Mouse (Mus musculus) liver, adult (tissue): ENCODE data around the gene Zfp367.
A peak's percentile ranks its signal among the peaks of the same experiment; 100 is the strongest.

Source experiments
- GATA4 ChIP-seq: IDR thresholded peaks from 2 replicates; pipeline ENCODE4 v1.6.1; 2014; ENCODE audit warnings: mild to moderate bottlenecking, low read length; ENCODE audit not compliant: insufficient replicate concordance

The Zfp367 gene

DNA sequence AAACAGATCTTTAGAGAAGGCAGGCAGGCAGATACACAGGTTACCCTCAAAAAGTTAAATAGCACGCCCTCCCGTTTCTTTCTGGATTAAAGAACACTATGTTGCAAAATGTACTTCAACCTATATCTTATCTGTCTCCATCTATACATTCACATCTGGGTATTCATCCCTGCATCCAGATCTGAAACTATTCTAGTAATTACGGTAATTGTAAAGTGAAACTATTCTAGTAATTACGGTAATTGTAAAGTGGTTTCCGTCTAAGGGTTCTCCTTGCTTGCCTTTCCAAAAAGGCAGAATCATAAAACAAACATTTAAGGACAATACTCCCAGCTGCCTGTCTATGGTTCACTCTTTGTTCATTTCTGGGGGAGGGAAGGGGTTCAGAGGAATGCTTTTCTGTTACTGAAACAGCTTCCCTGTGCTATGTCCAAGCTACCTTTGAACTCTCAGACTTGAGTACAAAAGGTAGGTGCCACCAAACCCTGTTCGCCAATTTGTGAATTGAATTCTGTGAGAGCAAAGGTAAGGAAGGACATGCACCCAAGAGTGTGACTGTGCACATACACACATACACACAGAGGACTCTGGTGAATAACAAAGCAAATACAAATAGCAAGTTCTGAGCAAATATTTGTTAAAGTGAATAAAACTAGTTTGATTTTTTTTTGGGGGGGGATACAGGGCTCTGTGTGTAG lies 29.4 kb downstream of the Zfp367 start:
- TF ChIP-seq GATA4, result no peak

- no peak for TF ChIP-seq GATA4
These were observed 32.2 kb downstream of the Zfp367 start for GRCm38 (mm10) chr13:64120760-64121159.

DNA sequence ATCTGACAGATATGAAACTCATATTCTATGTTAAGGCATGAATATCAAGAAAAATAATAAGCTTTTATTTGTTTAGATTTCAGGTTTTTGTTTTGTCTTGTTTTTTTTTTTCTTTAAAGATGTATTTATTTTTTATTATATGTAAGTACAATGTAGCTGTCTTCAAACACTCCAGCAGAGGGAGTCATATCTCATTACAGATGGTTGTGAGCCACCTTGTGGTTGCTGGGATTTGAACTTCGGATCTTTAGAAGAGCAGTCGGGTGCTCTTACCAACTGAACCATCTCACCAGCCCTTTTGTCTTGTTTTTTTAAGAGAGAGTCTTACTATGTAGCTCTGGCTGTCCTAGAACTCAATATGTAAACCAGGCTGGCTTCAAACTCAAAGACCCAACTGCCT lies 35.6 kb downstream of the Zfp367 start:
- no peak for TF ChIP-seq GATA4

GRCm38 (mm10) chr13:64110421-64110820 lies 42.6 kb downstream of the Zfp367 start:
- TF ChIP-seq GATA4, result no peak

DNA sequence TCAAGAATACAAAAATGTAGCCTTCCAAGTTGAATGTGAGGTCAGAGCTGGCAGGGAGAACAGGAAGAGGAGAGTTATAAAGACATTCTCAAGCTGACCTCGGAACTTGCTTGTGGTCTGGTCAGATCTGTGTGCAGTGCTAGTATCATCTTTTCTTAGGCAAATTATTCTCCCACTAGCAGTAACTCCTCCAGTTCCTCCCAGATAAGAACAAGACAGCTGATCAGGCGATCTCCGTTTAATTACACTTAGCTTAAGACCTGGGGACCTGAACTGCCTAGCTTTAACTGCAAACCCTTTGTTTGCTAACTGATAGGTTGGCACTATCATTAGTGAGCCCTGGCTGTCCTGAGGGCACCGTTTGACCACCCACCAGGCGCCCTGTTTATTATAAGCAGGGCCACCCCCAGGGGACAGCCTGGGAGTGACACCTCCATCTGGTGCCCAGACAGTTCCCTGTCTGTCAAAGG lies 44.6 kb downstream of the Zfp367 start:
- TF ChIP-seq GATA4, result no peak

- TF ChIP-seq GATA4, result no peak
These were observed 45.5 kb downstream of the Zfp367 start for GRCm38 (mm10) chr13:64107535-64107934.

DNA sequence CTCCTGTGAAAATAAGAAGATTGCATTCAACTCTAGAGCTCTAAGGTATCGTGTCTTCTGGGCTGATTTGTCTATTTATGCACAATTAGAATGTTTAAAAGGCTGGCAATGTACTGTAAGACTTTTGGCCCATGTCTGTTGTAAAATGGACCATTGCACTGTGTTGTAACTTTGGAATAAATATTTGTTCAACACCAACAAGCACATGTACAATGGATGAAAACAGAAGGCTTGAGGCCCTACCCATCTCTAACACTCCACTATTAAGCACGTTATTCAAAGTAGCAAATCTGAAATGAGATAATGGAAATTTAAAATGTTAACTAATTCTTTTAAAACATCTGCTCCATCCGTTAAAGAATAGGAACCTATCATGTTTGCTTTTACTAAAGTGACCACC lies 45.9 kb downstream of the Zfp367 start:
- no peak for TF ChIP-seq GATA4

GRCm38 (mm10) chr13:64105690-64106089 lies 47.3 kb downstream of the Zfp367 start:
- peak; percentile 66; the same call in 1 of the 2 replicates for TF ChIP-seq GATA4

DNA sequence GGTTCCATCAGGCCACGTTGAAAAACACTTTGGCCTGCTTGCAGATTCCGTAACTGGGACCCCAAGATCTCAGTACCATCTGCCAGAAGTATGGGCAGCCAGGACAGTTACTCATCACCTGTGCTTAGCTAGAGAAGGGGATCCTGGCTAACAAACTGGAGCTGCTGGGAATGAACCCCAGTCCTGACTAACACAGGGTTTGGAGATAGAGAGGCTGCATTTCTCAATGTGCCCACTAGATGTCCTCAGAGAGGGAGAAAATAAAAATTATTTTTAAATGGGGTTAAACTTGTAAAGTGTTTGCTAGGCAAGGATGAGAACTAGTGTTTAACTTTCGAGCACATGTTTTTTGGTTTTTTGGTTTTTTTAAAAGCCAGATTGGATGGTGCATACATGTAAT lies 52.8 kb downstream of the Zfp367 start:
- no peak for TF ChIP-seq GATA4

DNA sequence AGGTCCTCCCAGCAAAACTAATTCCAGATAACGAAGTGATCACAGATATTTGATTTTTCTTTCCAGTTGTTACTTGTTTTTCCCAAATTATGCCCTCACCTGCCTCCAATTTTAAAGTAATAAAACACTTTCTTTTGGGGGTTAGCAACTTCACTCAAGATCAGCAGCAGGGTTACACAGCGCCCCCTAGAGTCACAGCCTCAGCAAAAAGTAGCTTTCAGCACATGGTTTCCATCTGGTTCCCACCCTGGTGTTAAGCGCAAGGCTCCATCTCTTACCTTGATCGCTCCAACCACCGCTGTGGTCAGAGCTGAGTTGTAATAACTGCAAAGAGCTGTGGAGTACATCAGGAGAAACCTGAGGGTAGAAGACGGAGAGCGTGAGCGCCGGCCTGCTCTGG lies 54.0 kb downstream of the Zfp367 start:
- TF ChIP-seq GATA4, result no peak

DNA sequence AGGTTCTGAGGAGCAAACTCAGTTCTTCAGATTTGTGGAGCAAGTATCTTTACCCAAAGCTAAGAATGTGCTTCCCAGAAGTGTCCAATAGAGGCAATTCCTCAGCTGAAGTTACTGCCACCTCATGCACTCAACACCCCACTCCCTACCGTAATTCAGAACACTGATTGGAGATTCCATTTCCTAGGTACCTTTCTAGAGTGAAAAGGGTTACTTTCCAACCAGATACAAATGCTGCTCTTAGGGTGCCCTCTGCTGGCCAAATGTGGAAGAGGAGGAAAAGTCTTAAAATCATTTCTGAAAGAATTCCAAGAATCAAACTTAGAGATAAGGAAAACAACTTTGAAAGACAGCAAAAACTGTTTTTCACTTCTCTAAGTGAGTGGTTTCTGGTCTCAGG lies 59.7 kb downstream of the Zfp367 start:
- TF ChIP-seq GATA4, result no peak

DNA sequence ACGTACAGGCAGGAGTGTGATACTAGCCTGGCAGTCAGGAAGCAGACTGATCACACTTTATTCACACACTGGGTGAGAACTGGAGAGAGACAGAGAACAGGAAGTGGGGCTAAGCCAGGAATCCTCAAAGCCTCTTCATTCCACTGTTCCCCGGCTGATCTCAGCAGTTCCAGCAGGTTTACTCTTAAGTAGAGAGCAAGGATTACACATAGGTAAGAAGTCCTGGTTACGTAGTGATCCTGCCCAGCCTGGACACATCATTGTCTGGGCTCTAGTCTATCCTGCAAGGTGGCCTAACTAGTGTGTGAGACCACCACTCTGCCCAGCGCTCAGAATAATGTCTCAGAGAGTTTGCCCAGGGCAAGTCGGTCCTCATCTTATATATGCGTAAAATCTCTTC lies 60.2 kb downstream of the Zfp367 start:
- TF ChIP-seq GATA4, result no peak

DNA sequence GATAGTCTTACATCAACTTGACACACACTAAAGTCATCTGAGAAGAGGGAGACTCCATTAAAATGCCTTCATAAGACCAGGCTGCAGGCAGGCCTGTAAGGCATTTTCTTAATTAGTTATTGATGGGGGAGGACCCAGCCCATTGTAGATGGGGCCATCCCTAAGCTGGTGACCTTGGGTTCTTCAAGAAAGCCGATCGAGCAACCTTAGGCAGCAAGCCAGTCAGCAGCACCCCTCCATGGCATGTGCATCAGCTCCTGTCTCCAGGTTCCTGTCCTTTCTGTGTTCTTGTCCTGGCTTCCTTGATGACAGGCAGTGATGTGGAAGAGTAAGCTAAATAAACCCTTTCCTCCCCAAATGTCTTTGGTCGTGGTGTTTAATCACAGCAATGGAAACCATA lies 60.9 kb downstream of the Zfp367 start:
- TF ChIP-seq GATA4, result no peak

DNA sequence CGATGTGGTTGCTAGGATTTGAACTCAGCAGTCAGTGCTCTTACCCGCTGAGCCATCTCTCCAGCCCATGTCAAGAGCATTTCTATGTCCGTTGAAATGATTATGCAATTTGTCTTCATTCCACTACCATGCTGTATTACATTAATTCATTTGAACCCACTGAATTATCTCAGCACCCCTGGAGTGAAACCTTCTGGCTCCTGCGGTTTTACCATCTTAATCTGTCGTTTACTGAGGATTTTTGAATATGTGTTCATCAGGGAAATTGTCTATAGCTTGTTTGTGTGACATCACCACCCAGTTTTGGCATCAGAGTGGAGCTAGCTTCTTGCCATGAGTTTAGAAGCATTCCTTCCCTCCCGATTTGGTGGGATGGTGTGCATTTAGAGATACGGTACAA lies 62.0 kb downstream of the Zfp367 start:
- no peak for TF ChIP-seq GATA4

GRCm38 (mm10) chr13:64090278-64090677 lies 62.7 kb downstream of the Zfp367 start:
- no peak for TF ChIP-seq GATA4

DNA sequence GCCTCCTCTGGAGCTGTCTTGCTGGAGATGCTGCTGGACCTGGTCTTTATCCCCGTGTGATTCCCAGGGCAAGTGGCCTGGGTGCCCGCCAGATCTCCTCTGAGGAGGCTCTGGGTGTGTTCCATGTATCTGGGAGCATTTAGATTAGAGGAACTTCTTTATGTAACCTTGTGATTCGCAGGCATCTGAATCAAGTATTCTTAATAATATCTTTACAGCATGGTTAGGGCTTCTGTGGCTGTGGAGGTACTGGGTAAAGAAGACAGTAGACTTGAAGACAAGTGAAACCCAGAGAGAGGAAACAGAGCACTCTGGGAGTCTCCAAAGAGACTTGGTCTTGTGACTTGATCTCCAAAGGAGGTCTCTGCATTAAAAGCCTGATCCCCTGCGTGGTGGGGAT lies 63.9 kb downstream of the Zfp367 start, which contains the start of gene Hsd17b3:
Hsd17b3 (minus strand) TSS at position 101 of the 400 bp plus-strand sequence.
- TF ChIP-seq GATA4, result no peak

DNA sequence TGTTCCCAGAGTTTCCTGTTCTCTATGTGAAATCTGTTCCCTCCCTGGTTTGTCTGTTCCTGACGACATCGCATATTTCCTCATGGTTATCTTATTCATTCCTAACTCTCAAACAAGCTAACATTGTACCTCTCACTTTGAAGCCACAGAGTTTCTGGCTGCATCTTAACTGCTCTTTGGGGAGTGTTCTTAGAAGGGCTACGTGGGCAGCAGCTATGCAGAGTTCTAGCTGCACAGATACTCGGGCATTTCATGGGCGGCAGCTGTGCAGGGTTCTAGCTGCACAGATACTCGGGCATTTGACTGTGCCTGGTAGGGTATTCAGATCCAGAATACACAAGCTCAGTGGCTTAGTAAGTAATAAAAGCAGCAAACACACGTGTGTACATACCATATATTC lies 64.9 kb downstream of the Zfp367 start:
- TF ChIP-seq GATA4, result no peak
